Mouse (Mus musculus) midbrain, embryonic 15.5 days (tissue): ENCODE measurements at regions not wholly inside any gene's neighbourhood (a gene's known extent, or its start where the extent isn't known, plus 50 kb on each side); places are given as distances from the start of the nearest gene placed in this dataset.

ENCODE experiments used
- ATAC-seq: fragments of 200-750 bp; cut with Nextera tagmentation; replicated peaks from 2 replicates; pipeline ENCODE4 v1.8.0; 2017; ENCODE audit warnings: moderate TSS enrichment
- H3K27ac ChIP-seq: fragments of 300-500 bp; sonication (generic); 2 replicates; pipeline ENCODE4 v1.5.1; 2015; ENCODE audit warnings: mild to moderate bottlenecking, inconsistent platforms
- H3K27me3 ChIP-seq: fragments of 300-500 bp; sonication (generic); replicated peaks from 2 replicates; pipeline ENCODE4 v1.6.1; 2015; ENCODE audit warnings: inconsistent platforms
- H3K36me3 ChIP-seq: fragments of 300-500 bp; sonication (generic); replicated peaks from 2 replicates; pipeline ENCODE4 v1.6.1; 2015; ENCODE audit warnings: inconsistent platforms
- H3K4me1 ChIP-seq: fragments of 300-500 bp; sonication (generic); 2 replicates; pipeline ENCODE4 v1.6.1; 2015; ENCODE audit warnings: inconsistent platforms
- H3K4me2 ChIP-seq: fragments of 300-500 bp; sonication (generic); 2 replicates; pipeline ENCODE4 v1.6.1; 2015; ENCODE audit warnings: inconsistent platforms, mild to moderate bottlenecking, moderate library complexity
- H3K4me3 ChIP-seq: fragments of 300-500 bp; sonication (generic); 2 replicates; pipeline ENCODE4 v1.5.1; 2015; ENCODE audit warnings: mild to moderate bottlenecking, inconsistent platforms
- H3K9ac ChIP-seq: fragments of 300-500 bp; sonication (generic); 2 replicates; pipeline ENCODE4 v1.6.1; 2015; ENCODE audit warnings: mild to moderate bottlenecking, inconsistent platforms
- H3K9me3 ChIP-seq: fragments of 300-500 bp; sonication (generic); 2 replicates; pipeline ENCODE4 v1.6.1; 2016; ENCODE audit warnings: inconsistent platforms
- whole genome bisulfite sequencing: fragments of 180-500 bp; shearing (Covaris S2); methylation state at CpG from one replicate; pipeline ENCODE4 v1.1.7; 2015; ENCODE audit warnings: mixed read lengths; 5-methylcytosine and 5-hydroxymethylcytosine counted together

- WGBS: 84% methylated on average over 1 of the region's 1 CpGs
- Histone ChIP-seq H3K27ac (no peak overlapping the region), H3K4me3 (no peak overlapping the region), H3K36me3 (no peaks in the 10 kb centered on the region), H3K4me1 (no peaks in the 10 kb centered on the region), H3K4me2 (no peak overlapping the region), H3K27me3 (no peaks in the 10 kb centered on the region), H3K9me3 (no peaks in the 10 kb centered on the region), H3K9ac (no peak overlapping the region)
- ATAC-seq: no peak
Measured at GRCm38 (mm10) chr5:44319626-44320025, 93.2 kb upstream of the Tapt1 start.

DNA sequence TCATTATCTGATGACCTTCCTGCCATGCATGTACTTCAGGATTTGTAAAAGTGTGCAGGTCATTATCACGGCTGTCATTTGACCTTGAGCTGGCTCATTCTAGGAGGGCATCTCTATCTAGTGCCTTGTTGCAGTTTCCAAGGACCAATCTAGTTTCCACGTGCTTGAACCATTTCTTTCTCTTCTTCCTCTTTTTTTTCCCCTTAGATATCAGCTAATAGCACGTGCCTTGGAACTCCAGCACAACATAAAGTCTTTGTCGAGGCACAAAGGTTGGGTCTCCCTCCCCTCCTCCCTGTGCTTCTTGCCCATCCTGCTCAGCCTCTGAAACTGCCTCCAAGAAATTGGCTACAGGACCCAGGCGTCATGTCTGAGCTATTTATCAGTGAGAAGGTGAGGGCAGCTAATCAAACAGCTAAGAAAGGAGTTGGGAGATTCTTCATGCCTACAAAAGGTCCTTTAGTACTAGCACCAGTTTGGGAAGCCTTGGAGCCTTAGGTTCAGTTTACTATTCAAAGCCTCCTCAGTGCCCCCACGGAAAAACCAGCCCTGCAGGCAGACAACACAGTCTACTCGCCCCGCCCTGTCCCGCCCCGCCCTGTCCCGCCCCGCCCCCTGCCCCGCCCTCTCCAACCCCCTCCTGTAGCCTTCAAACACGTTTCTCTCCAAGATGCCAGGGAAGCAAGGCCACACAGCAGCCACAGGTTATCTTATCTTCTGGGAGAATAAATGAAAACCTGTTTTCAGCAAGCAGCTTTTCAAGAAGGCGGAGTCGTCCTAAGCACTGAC is 80.5 kb upstream of the Tapt1 start:
- H3K36me3 ChIP-seq: no peaks in the 10 kb centered on the region
- no peak for ATAC-seq
- no peak overlapping the region for H3K4me2 ChIP-seq
- 18% methylated on average over 16 of the region's 16 CpGs for WGBS
- H3K9ac ChIP-seq: no peak overlapping the region
- H3K9me3 ChIP-seq: no peaks in the 10 kb centered on the region
- H3K4me3 ChIP-seq: no peak overlapping the region
- H3K27me3 ChIP-seq: no peaks in the 10 kb centered on the region
- H3K4me1 ChIP-seq: peaks cover 6% of the 10 kb centered on the region
- no peak overlapping the region for H3K27ac ChIP-seq

DNA sequence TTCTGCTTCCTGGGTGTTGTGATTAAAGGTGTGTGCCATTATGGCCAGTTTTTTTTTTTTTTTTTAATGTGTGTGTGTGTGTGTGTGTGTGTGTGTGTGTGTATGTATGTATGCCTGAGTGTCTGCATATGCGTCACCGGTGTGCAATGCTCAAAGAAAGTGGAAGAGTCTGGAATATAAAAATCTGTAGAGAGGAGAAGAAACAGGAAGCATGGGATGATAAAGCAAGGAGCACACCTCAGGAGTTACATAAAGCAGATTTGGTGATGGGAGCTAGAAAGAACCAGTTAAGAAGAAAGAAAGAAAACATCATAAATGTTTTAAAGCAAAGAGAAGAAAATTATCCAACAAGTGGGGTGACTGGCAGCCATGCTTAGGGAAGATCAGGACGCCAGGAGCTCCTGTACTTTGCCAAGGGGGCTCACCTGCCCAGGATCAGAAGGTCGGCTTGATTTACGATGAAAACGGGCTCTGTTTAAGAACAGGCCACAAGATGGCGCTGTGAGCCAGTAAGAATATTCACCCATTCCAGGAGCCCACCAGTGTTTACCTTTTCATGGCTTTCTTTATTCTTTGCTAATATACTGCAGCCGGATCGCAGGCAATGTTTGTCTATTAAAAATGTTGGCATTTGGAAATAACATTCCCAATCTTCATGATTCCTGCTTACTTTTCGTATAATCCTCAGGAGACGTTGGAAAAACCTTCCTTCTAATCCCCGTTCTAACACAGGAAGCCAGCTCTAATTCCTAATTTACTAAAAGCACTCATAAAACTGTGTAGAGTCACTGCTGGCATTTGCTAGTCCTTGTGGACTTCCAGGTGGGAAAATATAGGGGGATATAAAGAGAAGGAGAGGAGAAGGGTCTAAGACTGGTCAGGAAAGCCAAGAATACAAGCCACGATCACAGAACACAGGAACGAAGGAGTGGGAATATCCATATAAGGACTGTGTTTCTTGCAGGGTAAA is 77.7 kb upstream of the Tapt1 start:
- Histone ChIP-seq H3K4me2 (peak overlapping the region; percentile 23; the same call in 1 of the 2 replicates), H3K27me3 (no peaks in the 10 kb centered on the region), H3K4me1 (peaks cover 6% of the 10 kb centered on the region), H3K27ac (peak overlapping the region; percentile 71), H3K4me3 (no peak overlapping the region), H3K9me3 (no peaks in the 10 kb centered on the region), H3K36me3 (no peaks in the 10 kb centered on the region), H3K9ac (no peak overlapping the region)
- WGBS: 32% methylated on average over 14 of the region's 14 CpGs
- peak; percentile 90 for ATAC-seq

- H3K9ac ChIP-seq: no peak overlapping the region
- H3K4me1 ChIP-seq: no peaks in the 10 kb centered on the region
- H3K4me2 ChIP-seq: no peak overlapping the region
- no peaks in the 10 kb centered on the region for H3K27me3 ChIP-seq
- 13% methylated on average over 5 of the region's 5 CpGs for WGBS
- no peaks in the 10 kb centered on the region for H3K36me3 ChIP-seq
- ATAC-seq: peak; percentile 76
- H3K4me3 ChIP-seq: no peak overlapping the region
- H3K9me3 ChIP-seq: no peaks in the 10 kb centered on the region
- H3K27ac ChIP-seq: no peak overlapping the region
Measured at GRCm38 (mm10) chr5:44284384-44284783, 58.0 kb upstream of the Tapt1 start.
